Mouse (Mus musculus) adrenal gland, postnatal 14 days (tissue): ENCODE data around the gene Fgd4. TPM values are rescaled to one million over a fixed set of nuclear protein-coding genes. Genes with fewer than 3 reads are reported as not detected.

ENCODE experiments used
- DNase-seq: peaks from one replicate; pipeline ENCODE4 v3.0.0; 2021; ENCODE audit warnings: mixed read lengths
- long read RNA-seq, 2 experiments: library from polyadenylated mRNA; stranded (forward); transcript quantifications; one replicate each; pipeline ENCODE4 v2.0.0; 2021
- total RNA-seq: library from RNA; stranded (reverse); gene quantifications from 2 replicates; pipeline ENCODE4 v1.2.3, GENCODE M21; 2021

Gene Fgd4
- 17.8 and 21.4 TPM in 2 replicates for total RNA-seq
- long read RNA-seq, experiment 1, partial matches to known transcripts: 0 of 2 reads
- long read RNA-seq, experiment 1, other reads (novel, unspliced or antisense): 1 of 2 reads
- long read RNA-seq, experiment 2, partial matches to known transcripts: 0 of 3 reads
- long read RNA-seq, experiment 2, other reads (novel, unspliced or antisense): 1 of 3 reads

- DNase-seq: no peak
Observed at GRCm38 (mm10) chr16:16600461-16600860, at the start of gene Fgd4. TSS of gene Fgd4 (minus strand) at chr16:16600549.

GRCm38 (mm10) chr16:16645148-16645547 lies 44.8 kb upstream of the Fgd4 start:
- no peak for DNase-seq

GRCm38 (mm10) chr16:16633730-16634129 lies 33.4 kb upstream of the Fgd4 start:
- DNase-seq: no peak

GRCm38 (mm10) chr16:16599586-16600401 lies 555 bp downstream of the Fgd4 start:
- peak; percentile 79 for DNase-seq

- peak; percentile 26 for DNase-seq
Observed at GRCm38 (mm10) chr16:16596582-16596981, 3.8 kb downstream of the Fgd4 start.

- DNase-seq: no peak
Observed at GRCm38 (mm10) chr16:16592622-16593021, 7.7 kb downstream of the Fgd4 start.

- DNase-seq: peak; percentile 81
Observed at GRCm38 (mm10) chr16:16584409-16585032, 15.8 kb downstream of the Fgd4 start.

GRCm38 (mm10) chr16:16576556-16576955 lies 23.8 kb downstream of the Fgd4 start:
- no peak for DNase-seq

- DNase-seq: no peak
Observed at GRCm38 (mm10) chr16:16574508-16574907, 25.8 kb downstream of the Fgd4 start.

- DNase-seq: no peak
Observed at GRCm38 (mm10) chr16:16573167-16573566, 27.2 kb downstream of the Fgd4 start.

GRCm38 (mm10) chr16:16571356-16571755 lies 29.0 kb downstream of the Fgd4 start:
- no peak for DNase-seq

GRCm38 (mm10) chr16:16566786-16567185 lies 33.6 kb downstream of the Fgd4 start:
- no peak for DNase-seq

- DNase-seq: no peak
Observed at GRCm38 (mm10) chr16:16566215-16566614, 34.1 kb downstream of the Fgd4 start.

- DNase-seq: no peak
Observed at GRCm38 (mm10) chr16:16565786-16566185, 34.6 kb downstream of the Fgd4 start.

- DNase-seq: no peak
Observed at GRCm38 (mm10) chr16:16560718-16561117, 39.6 kb downstream of the Fgd4 start.

GRCm38 (mm10) chr16:16559878-16560531 lies 40.3 kb downstream of the Fgd4 start:
- peak; percentile 70 for DNase-seq

GRCm38 (mm10) chr16:16559016-16559877 lies 41.1 kb downstream of the Fgd4 start:
- DNase-seq: no peak

- DNase-seq: no peak
Observed at GRCm38 (mm10) chr16:16557738-16558137, 42.6 kb downstream of the Fgd4 start.

- DNase-seq: no peak
Observed at GRCm38 (mm10) chr16:16554098-16554497, 46.3 kb downstream of the Fgd4 start.

GRCm38 (mm10) chr16:16552197-16552596 lies 48.2 kb downstream of the Fgd4 start:
- DNase-seq: no peak

- DNase-seq: no peak
Observed at GRCm38 (mm10) chr16:16549105-16549504, 51.2 kb downstream of the Fgd4 start.

GRCm38 (mm10) chr16:16546657-16547056 lies 53.7 kb downstream of the Fgd4 start:
- no peak for DNase-seq
